Mouse (Mus musculus): ENCODE measurements around the gene Sorbs2.
"Not testable (repeated sequence)": the region's sequence is repeated elsewhere in the genome, so short reads cannot be mapped to it uniquely, and the experiment has no call there.

The Sorbs2 gene

GRCm38 (mm10) chr8:45843306-45843705, 335.7 kb downstream of the Sorbs2 start:
- DNase-seq (ENCODE audit: low spot score): no peak

- peak; percentile 79 for DNase-seq (ENCODE audit: low spot score)
These were observed 336.7 kb downstream of the Sorbs2 start for GRCm38 (mm10) chr8:45844097-45844885.

GRCm38 (mm10) chr8:45844911-45845481, 337.4 kb downstream of the Sorbs2 start:
- no peak for DNase-seq (ENCODE audit: low spot score)

GRCm38 (mm10) chr8:45845906-45846305, 338.3 kb downstream of the Sorbs2 start:
- DNase-seq (ENCODE audit: low spot score): no peak

GRCm38 (mm10) chr8:45855118-45855517, 347.5 kb downstream of the Sorbs2 start:
- DNase-seq (ENCODE audit: low spot score): no peak

- DNase-seq (ENCODE audit: low spot score): no peak
These were observed 350.1 kb downstream of the Sorbs2 start for GRCm38 (mm10) chr8:45857734-45858133.

GRCm38 (mm10) chr8:45858391-45858790, 350.8 kb downstream of the Sorbs2 start:
- DNase-seq (ENCODE audit: low spot score): no peak

GRCm38 (mm10) chr8:45871587-45871986, 364.0 kb downstream of the Sorbs2 start:
- not testable (repeated sequence) for DNase-seq (ENCODE audit: low spot score)

GRCm38 (mm10) chr8:45872077-45872476, 364.5 kb downstream of the Sorbs2 start:
- DNase-seq (ENCODE audit: low spot score): no peak

- peak; percentile 65 for DNase-seq (ENCODE audit: low spot score)
These were observed 367.5 kb downstream of the Sorbs2 start for GRCm38 (mm10) chr8:45874945-45875626.

GRCm38 (mm10) chr8:45876397-45876796, 368.8 kb downstream of the Sorbs2 start:
- no peak for DNase-seq (ENCODE audit: low spot score)
